Mouse (Mus musculus) embryonic fibroblast, embryonic 13.5 days (primary cell): ENCODE data around the gene Tmem120a. TPM values are rescaled to one million over a fixed set of nuclear protein-coding genes. Genes with fewer than 3 reads are reported as not detected.

Experiments
- H3K27ac ChIP-seq: 2 replicates; pipeline ENCODE4 v1.5.1; 2012; ENCODE audit warnings: low read length, control low read depth, inconsistent platforms; ENCODE audit not compliant: insufficient read depth
- H3K4me1 ChIP-seq: 2 replicates; pipeline ENCODE4 v1.6.1; 2011; ENCODE audit warnings: low read length; ENCODE audit not compliant: control insufficient read depth, insufficient read depth
- H3K4me3 ChIP-seq: 2 replicates; pipeline ENCODE4 v1.5.1; 2011; ENCODE audit warnings: mild to moderate bottlenecking, control low read depth, low read length; ENCODE audit not compliant: insufficient read depth
- CTCF ChIP-seq: IDR thresholded peaks from 2 replicates; pipeline ENCODE4 v1.5.1; 2011; ENCODE audit warnings: mild to moderate bottlenecking, control low read depth, low read length, moderate library complexity, borderline replicate concordance; ENCODE audit not compliant: insufficient read depth
- POLR2A ChIP-seq: IDR thresholded peaks from 2 replicates; pipeline ENCODE4 v1.6.1; 2011; ENCODE audit warnings: low read depth, mild to moderate bottlenecking, control low read depth, low read length, moderate library complexity
- polyA plus RNA-seq: library from polyadenylated mRNA; stranded (reverse); fragments of >200 nt; gene quantifications from 2 replicates; pipeline ENCODE4 v1.2.4, GENCODE M21; 2011; ENCODE audit warnings: low read depth; ENCODE audit not compliant: missing spikeins, insufficient read length

The Tmem120a gene
- polyA plus RNA-seq: 89.3 and 94.7 TPM in 2 replicates

GRCm38 (mm10) chr5:135743741-135744609 is at the start of gene Tmem120a:
TSS of gene Tmem120a (minus strand) at chr5:135744448.
- peak within 1 kb of the TSS; percentile 43 for H3K27ac ChIP-seq
- H3K4me3 ChIP-seq: peak within 1 kb of the TSS; percentile 92
- H3K4me1 ChIP-seq: no peaks in the 10 kb centered on the region
- TF ChIP-seq POLR2A (peak; percentile 77; the same call in 1 of the 2 replicates), CTCF (no peak)

- TF ChIP-seq CTCF (no peak), POLR2A (no peak)
- Histone ChIP-seq H3K27ac (no peak overlapping the region), H3K4me1 (0 out of 2 replicates have a peak, but pooled peaks cover 10% of the 10 kb centered on the region), H3K4me3 (no peak overlapping the region)
Measured at GRCm38 (mm10) chr5:135782901-135783300, 38.7 kb upstream of the Tmem120a start.

GRCm38 (mm10) chr5:135780331-135780730 is 36.1 kb upstream of the Tmem120a start:
- TF ChIP-seq POLR2A (no peak), CTCF (no peak)
- 0 out of 2 replicates have a peak, but pooled peaks cover 10% of the 10 kb centered on the region for H3K4me1 ChIP-seq
- H3K27ac ChIP-seq: no peak overlapping the region
- H3K4me3 ChIP-seq: peak overlapping the region; percentile 92

- TF ChIP-seq POLR2A (peak; percentile 99), CTCF (no peak)
- peak within 1 kb of the TSS; percentile 86 for H3K27ac ChIP-seq
- H3K4me1 ChIP-seq: 0 out of 2 replicates have a peak, but pooled peaks cover 10% of the 10 kb centered on the region
- H3K4me3 ChIP-seq: peak within 1 kb of the TSS; percentile 92
Measured at GRCm38 (mm10) chr5:135778471-135779445, 34.5 kb upstream of the Tmem120a start, which contains the start of gene Mdh2. TSS of gene Mdh2 (plus strand) at chr5:135778480.

- Histone ChIP-seq H3K27ac (peak within 1 kb of the TSS; percentile 86), H3K4me3 (peak within 1 kb of the TSS; percentile 92), H3K4me1 (0 out of 2 replicates have a peak, but pooled peaks cover 10% of the 10 kb centered on the region)
- TF ChIP-seq CTCF: no peak
- no peak; the same call in 1 of the 2 replicates for TF ChIP-seq POLR2A
Measured at GRCm38 (mm10) chr5:135777796-135778470, 33.7 kb upstream of the Tmem120a start, which contains the start of gene Styxl1. TSS of gene Styxl1 (minus strand) at chr5:135778385.

GRCm38 (mm10) chr5:135776546-135776945 is 32.3 kb upstream of the Tmem120a start:
- no peak overlapping the region for H3K27ac ChIP-seq
- TF ChIP-seq CTCF (no peak), POLR2A (no peak)
- no peak overlapping the region for H3K4me3 ChIP-seq
- 0 out of 2 replicates have a peak, but pooled peaks cover 10% of the 10 kb centered on the region for H3K4me1 ChIP-seq

GRCm38 (mm10) chr5:135772519-135772918 is 28.3 kb upstream of the Tmem120a start:
- Histone ChIP-seq H3K4me3 (no peak overlapping the region), H3K4me1 (no peaks in the 10 kb centered on the region), H3K27ac (no peak overlapping the region)
- TF ChIP-seq POLR2A (no peak), CTCF (no peak)

GRCm38 (mm10) chr5:135764971-135765370 is 20.7 kb upstream of the Tmem120a start:
- Histone ChIP-seq H3K4me3 (no peak overlapping the region), H3K27ac (no peak overlapping the region), H3K4me1 (no peaks in the 10 kb centered on the region)
- no peak for TF ChIP-seq CTCF
- TF ChIP-seq POLR2A: no peak

GRCm38 (mm10) chr5:135763526-135763925 is 19.3 kb upstream of the Tmem120a start:
- Histone ChIP-seq H3K27ac (no peak overlapping the region), H3K4me1 (no peaks in the 10 kb centered on the region), H3K4me3 (no peak overlapping the region)
- no peak for TF ChIP-seq POLR2A
- peak; percentile 82 for TF ChIP-seq CTCF
